Comparison of ENCODE assay signal across 30 mouse cellular contexts in the genomic region with DNA sequence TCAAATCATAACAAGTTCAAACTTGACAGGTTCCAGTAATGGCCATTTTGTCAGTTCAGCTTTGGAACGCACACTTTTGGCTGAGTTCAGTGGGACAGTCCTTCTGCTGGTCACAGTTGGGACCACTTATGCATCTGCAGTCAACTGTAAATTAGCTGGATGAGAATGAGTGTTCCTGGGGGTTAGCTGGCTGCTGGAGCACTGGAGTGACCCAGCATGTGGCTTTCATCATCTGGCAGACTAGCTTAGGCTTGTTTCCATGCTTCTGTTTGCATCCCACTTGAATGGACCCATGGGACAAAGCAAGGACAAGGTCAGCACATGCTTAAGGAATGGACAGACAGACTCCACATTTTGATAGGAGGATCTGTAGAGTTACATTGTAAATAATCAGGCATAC. TPM values are rescaled to one million over a fixed set of nuclear protein-coding genes. Genes with fewer than 3 reads are reported as not detected.
A peak's percentile ranks its signal among the peaks of the same experiment; 100 is the strongest.
DNase-seq lines count a peak whose midpoint lies in the region; ATAC-seq and TF ChIP-seq lines count a peak whose summit lies in the region.
"Had no signal": no experiment of that assay in that cellular context is flagged by ENCODE, and none has a peak within 500 bp of the region (broad histone marks: within the 10 kb centered on the region; RNA-seq: fewer than 3 reads in every experiment).

No protein-coding gene starts in this region.

- ATAC-seq in kidney, postnatal 0 days (replicated peaks; ENCODE audit: low FRiP score, low read depth), result no peak; the same call in 1 of the 2 replicates
- ATAC-seq in lung, embryonic 14.5 days (ENCODE audit: insufficient read depth), result no peak
- ATAC-seq: hindbrain, postnatal 0 days; intestine, embryonic 15.5 days; midbrain, embryonic 15.5 days; Patski had no signal

- no peaks in the 10 kb centered on the region for H3K9me3 ChIP-seq in heart, embryonic 10.5 days
- H3K9me3 ChIP-seq in kidney, postnatal 0 days (replicated peaks; ENCODE audit: low read length), result no peaks in the 10 kb centered on the region
- H3K9me3 ChIP-seq in lung, embryonic 14.5 days (ENCODE audit: low read depth, low read length), result no peaks in the 10 kb centered on the region
- H3K9me3 ChIP-seq: embryonic facial prominence, embryonic 13.5 days; forebrain, embryonic 12.5 days; heart, embryonic 13.5 days; hindbrain, embryonic 12.5 days; intestine, embryonic 15.5 days; limb, embryonic 13.5 days; liver, embryonic 13.5 days; midbrain, embryonic 10.5 days; midbrain, embryonic 15.5 days; stomach, embryonic 15.5 days had no signal

- 88% methylated on average over 1 of the region's 1 CpGs for WGBS in heart, embryonic 10.5 days
- 72% methylated on average over 1 of the region's 1 CpGs for WGBS in kidney, postnatal 0 days
- WGBS in lung, embryonic 14.5 days, result 72% methylated on average over 1 of the region's 1 CpGs

- H3K36me3 ChIP-seq in heart, embryonic 10.5 days, result no peaks in the 10 kb centered on the region
- no peaks in the 10 kb centered on the region for H3K36me3 ChIP-seq in kidney, postnatal 0 days (ENCODE audit: insufficient read depth, low read length)
- H3K36me3 ChIP-seq in lung, embryonic 14.5 days (ENCODE audit: insufficient read depth), result no peaks in the 10 kb centered on the region
- H3K36me3 ChIP-seq: embryonic facial prominence, embryonic 13.5 days; forebrain, embryonic 12.5 days; heart, embryonic 13.5 days; hindbrain, embryonic 12.5 days; intestine, embryonic 15.5 days; limb, embryonic 13.5 days; liver, embryonic 13.5 days; midbrain, embryonic 10.5 days; midbrain, embryonic 15.5 days; stomach, embryonic 15.5 days had no signal

- no peak overlapping the region for H3K4me3 ChIP-seq in heart, embryonic 10.5 days
- no peak overlapping the region for H3K4me3 ChIP-seq in kidney, postnatal 0 days (replicated peaks; ENCODE audit: low read depth, low read length)
- no peak overlapping the region for H3K4me3 ChIP-seq in lung, embryonic 14.5 days (ENCODE audit: low read depth, low read length)
- H3K4me3 ChIP-seq: embryonic facial prominence, embryonic 13.5 days; erythroblast, embryonic 14.5 days; forebrain, embryonic 12.5 days; heart, embryonic 13.5 days; hindbrain, embryonic 12.5 days; intestine, embryonic 15.5 days; layer of hippocampus, adult 2 months; limb, embryonic 13.5 days; liver, embryonic 13.5 days; midbrain, embryonic 10.5 days; midbrain, embryonic 15.5 days; stomach, embryonic 15.5 days had no signal

- DNase-seq in heart, adult 11 months, result peak; percentile 89
- DNase-seq in heart, embryonic 10.5 days (ENCODE audit: low spot score), result no peak
- DNase-seq in kidney, postnatal 0 days (ENCODE audit: low spot score), result peak; percentile 52
- no peak for DNase-seq in kidney, adult 8-10 months
- peak; percentile 4 for DNase-seq in lung, embryonic 14.5 days
- DNase-seq in lung, postnatal 25 days (ENCODE audit: low spot score), result no peak
- peak; percentile 5 for DNase-seq in lung, postnatal 14 days
- no peak for DNase-seq in layer of hippocampus, postnatal 36 days
- DNase-seq: adrenal gland, postnatal 14 days; cerebellum, adult 11-12 months; cerebellum, adult 9-11 months; gastrocnemius, postnatal 10 days; liver, embryonic 13.5 days; right cerebral cortex, postnatal 25 days; thymus, postnatal 14 days had no signal

- no peaks in the 10 kb centered on the region for H3K4me1 ChIP-seq in heart, embryonic 10.5 days
- no peaks in the 10 kb centered on the region for H3K4me1 ChIP-seq in kidney, postnatal 0 days (replicated peaks; ENCODE audit: insufficient read depth, low read length)
- H3K4me1 ChIP-seq in lung, embryonic 14.5 days (ENCODE audit: insufficient read depth), result no peaks in the 10 kb centered on the region
- H3K4me1 ChIP-seq: embryonic facial prominence, embryonic 13.5 days; forebrain, embryonic 12.5 days; heart, embryonic 13.5 days; hindbrain, embryonic 12.5 days; intestine, embryonic 15.5 days; limb, embryonic 13.5 days; liver, embryonic 13.5 days; midbrain, embryonic 10.5 days; midbrain, embryonic 15.5 days; stomach, embryonic 15.5 days had no signal

- no peak for TF ChIP-seq CTCF in kidney, postnatal 0 days (IDR thresholded peaks at IDR 0.05; ENCODE audit: low read depth)
- TF ChIP-seq CTCF in lung, embryonic 14.5 days (IDR thresholded peaks at IDR 0.05; ENCODE audit: low read depth), result no peak

- H3K9ac ChIP-seq in kidney, postnatal 0 days (ENCODE audit: low read depth, low read length), result no peak overlapping the region
- H3K9ac ChIP-seq in lung, embryonic 14.5 days, result no peak overlapping the region
- H3K9ac ChIP-seq: embryonic facial prominence, embryonic 13.5 days; forebrain, embryonic 12.5 days; heart, embryonic 13.5 days; hindbrain, embryonic 12.5 days; intestine, embryonic 15.5 days; limb, embryonic 13.5 days; liver, embryonic 13.5 days; midbrain, embryonic 15.5 days; stomach, embryonic 15.5 days had no signal

- H3K27me3 ChIP-seq in heart, embryonic 10.5 days (ENCODE audit: insufficient read depth, poor library complexity, severe bottlenecking), result peaks cover 5% of the 10 kb centered on the region; the same call in 1 of the 2 replicates
- no peaks in the 10 kb centered on the region for H3K27me3 ChIP-seq in kidney, postnatal 0 days (ENCODE audit: insufficient read depth, low read length)
- H3K27me3 ChIP-seq in lung, embryonic 14.5 days (ENCODE audit: insufficient read depth, low read length), result no peaks in the 10 kb centered on the region
- H3K27me3 ChIP-seq: intestine, embryonic 15.5 days; liver, embryonic 13.5 days; midbrain, embryonic 15.5 days; stomach, embryonic 15.5 days had no signal

- H3K27ac ChIP-seq in heart, embryonic 10.5 days, result no peak overlapping the region
- H3K27ac ChIP-seq in kidney, postnatal 0 days, result no peak overlapping the region
- no peak overlapping the region for H3K27ac ChIP-seq in lung, embryonic 14.5 days (ENCODE audit: low read depth)
- H3K27ac ChIP-seq: embryonic facial prominence, embryonic 13.5 days; forebrain, embryonic 12.5 days; heart, embryonic 13.5 days; hindbrain, embryonic 12.5 days; hindbrain, postnatal 0 days; intestine, embryonic 15.5 days; layer of hippocampus, adult 2 months; limb, embryonic 13.5 days; liver, embryonic 13.5 days; midbrain, embryonic 10.5 days; midbrain, embryonic 15.5 days; stomach, embryonic 15.5 days had no signal

- H3K4me2 ChIP-seq in kidney, postnatal 0 days (ENCODE audit: low read length), result no peak overlapping the region
- no peak overlapping the region for H3K4me2 ChIP-seq in lung, embryonic 14.5 days
- H3K4me2 ChIP-seq: embryonic facial prominence, embryonic 13.5 days; forebrain, embryonic 12.5 days; heart, embryonic 13.5 days; hindbrain, embryonic 12.5 days; intestine, embryonic 15.5 days; limb, embryonic 13.5 days; liver, embryonic 13.5 days; midbrain, embryonic 15.5 days; stomach, embryonic 15.5 days had no signal

RNA-seq across cellular contexts. Expression of gene Adgrg2, which starts 33.2 kb away (rescaled TPM):
- polyA plus RNA-seq in heart, embryonic 10.5 days (2016; fragmentation: Nextera tagmentation; extraction: Ambion mirVana), result 0.25 and 0.34 TPM in 2 replicates
- polyA plus RNA-seq in kidney, postnatal 0 days (2015; fragmentation: Nextera tagmentation; extraction: Ambion mirVana), result 1.5 and 1.7 TPM in 2 replicates
- polyA plus RNA-seq in lung, embryonic 14.5 days (2014; fragmentation: Nextera tagmentation; extraction: Ambion mirVana), result 1.2 and 1.8 TPM in 2 replicates
- 1 to 10 TPM in 1 of 2 experiments, under 1 TPM in 1; 0.67 to 1.0 TPM for total RNA-seq in layer of hippocampus, postnatal 36 days (2021)
- total RNA-seq: megakaryocyte progenitor cell, adult 5-6 weeks; MEL had no signal
- polyA plus RNA-seq: erythroblast, embryonic 14.5 days had no signal

Comparison
In these comparisons a context has a peak if more than half of its experiments do, and no peak if none do; other contexts are left out.
1. DNase-seq: peak in heart, adult 11 months (single experiment), kidney, postnatal 0 days (single experiment), lung, embryonic 14.5 days (single experiment) and lung, postnatal 14 days (single experiment); none in heart, embryonic 10.5 days (single experiment), kidney, adult 8-10 months (0 of 2), lung, postnatal 25 days (single experiment) and layer of hippocampus, postnatal 36 days (0 of 2).